Mouse (Mus musculus): ENCODE results near the gene Eng. TPM values are rescaled to one million over a fixed set of nuclear protein-coding genes. Genes with fewer than 3 reads are reported as not detected.

Eng gene
- polyA plus RNA-seq, 1 experiment from 2014 or later = 113 TPM

DNA sequence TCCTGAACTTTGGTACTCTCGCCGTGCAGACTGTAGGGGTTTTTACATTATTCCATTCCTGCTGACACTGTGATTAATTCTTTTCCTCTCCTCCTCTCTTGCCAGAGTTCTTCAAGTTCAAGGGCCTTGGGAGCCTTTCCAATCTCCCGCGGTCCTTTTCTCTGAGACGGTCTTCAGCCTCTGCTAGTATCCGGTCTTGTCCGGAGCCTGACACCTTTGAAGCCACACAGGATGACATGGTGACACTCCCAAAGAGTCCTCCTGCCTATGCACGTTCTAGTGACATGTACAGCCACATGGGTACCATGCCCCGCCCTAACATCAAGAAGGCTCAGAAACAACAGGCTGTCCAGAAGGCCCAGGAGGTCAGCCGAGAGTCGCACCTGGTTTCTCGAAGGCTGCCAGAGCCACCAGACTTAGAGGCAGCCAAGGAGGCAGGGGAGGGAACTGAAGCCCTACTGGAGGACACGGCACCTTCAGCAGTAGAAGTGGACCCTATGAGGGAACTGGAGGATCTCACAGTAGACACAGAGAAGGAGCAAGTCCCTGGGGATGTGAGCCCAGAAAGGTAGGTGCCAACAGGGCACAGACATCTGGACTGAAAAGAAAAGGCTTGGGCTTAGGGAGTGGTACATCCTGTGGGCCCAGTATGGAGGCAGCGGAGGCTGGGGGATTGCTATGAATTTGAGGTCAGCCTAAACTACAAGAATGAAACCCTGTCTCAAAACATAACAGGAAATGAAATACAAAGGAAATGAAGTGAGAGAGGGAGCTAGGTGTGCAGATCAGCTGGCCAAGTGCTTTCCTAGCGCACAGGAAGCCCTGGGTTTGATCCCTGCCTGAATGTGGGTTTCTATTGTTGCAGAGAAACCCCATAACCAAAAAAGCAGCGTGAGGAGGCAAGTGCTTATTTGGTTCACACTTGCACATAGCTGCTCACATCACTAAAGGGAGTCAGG, 78.7 kb downstream of the Eng start:
- Histone ChIP-seq H3K4me3 (ENCODE audit: low read depth, low read length) (no peak overlapping the region), H3K27me3 (ENCODE audit: control insufficient read depth, insufficient read depth, low read length) (no peaks in the 10 kb centered on the region), H3K9ac (ENCODE audit: low read depth, low read length) (no peak overlapping the region), H3K36me3 (ENCODE audit: control insufficient read depth, insufficient read depth, low read length) (no peaks in the 10 kb centered on the region), H3K27ac (ENCODE audit: low read depth, low read length) (no peak overlapping the region), H3K4me1 (ENCODE audit: control insufficient read depth, insufficient read depth, low read length) (peaks cover 12% of the 10 kb centered on the region), H3K4me2 (no peak overlapping the region), H3K9me3 (replicated peaks; ENCODE audit: control insufficient read depth, low read length) (no peaks in the 10 kb centered on the region)
- WGBS (ENCODE audit: insufficient replicate concordance) = 76% methylated on average over 16 of the region's 16 CpGs
- no peak for ATAC-seq (replicated peaks; ENCODE audit: insufficient number of reproducible peaks, low FRiP score, low TSS enrichment)

DNA sequence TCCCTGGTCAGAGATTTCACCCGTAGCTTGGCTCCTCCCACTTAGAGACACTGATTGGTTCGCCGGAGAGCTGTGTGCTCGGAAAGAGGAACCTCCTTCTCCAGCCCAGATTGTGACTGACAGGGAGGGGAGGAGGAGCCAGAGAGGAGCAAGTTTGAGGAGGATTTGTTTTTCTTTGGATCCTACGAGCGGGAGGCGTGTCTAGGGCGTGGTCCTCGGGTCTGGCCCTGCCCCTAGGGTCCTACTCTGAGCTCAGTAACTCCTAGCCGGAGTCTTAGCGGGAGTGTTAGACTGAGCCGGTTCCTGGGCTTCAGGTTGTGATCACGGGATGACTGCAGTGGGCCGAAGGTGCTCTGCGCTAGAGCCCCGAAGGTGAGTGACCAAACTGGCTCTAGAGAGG, 81.0 kb downstream of the Eng start:
- 1% methylated on average over 16 of the region's 16 CpGs for WGBS (ENCODE audit: insufficient replicate concordance)
- ATAC-seq (replicated peaks; ENCODE audit: insufficient number of reproducible peaks, low FRiP score, low TSS enrichment) = peak; percentile 91
- peak overlapping the region; percentile 57; the same call in 1 of the 2 replicates for H3K27ac ChIP-seq (ENCODE audit: low read depth, low read length)

DNA sequence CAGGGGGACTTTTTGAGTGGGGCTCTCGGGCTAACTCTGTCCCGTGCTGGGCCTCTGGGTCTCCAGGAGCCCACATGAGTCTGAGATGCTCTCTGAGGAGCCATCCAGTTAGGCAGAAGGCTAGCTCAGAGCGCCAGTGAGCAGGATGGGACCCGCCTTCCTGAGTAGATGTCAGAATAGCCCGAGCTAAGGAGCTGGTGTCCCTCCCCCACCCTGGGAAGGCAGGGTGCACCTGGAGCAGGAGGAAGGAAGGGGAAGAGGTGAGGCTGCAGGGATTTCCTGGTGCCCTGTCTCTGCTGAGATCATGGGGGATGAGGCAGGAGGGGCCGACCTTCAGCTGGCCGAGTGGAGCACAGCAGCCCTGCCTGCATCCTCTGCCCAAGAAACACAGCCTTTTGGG, 82.1 kb downstream of the Eng start:
- WGBS (ENCODE audit: insufficient replicate concordance) = 33% methylated on average over 7 of the region's 7 CpGs
- H3K9me3 ChIP-seq (replicated peaks; ENCODE audit: control insufficient read depth, low read length) = no peaks in the 10 kb centered on the region
- H3K27me3 ChIP-seq (ENCODE audit: control insufficient read depth, insufficient read depth, low read length) = no peaks in the 10 kb centered on the region
- H3K4me3 ChIP-seq (ENCODE audit: low read depth, low read length) = peak overlapping the region; percentile 43
- H3K4me2 ChIP-seq = peak overlapping the region; percentile 67
- H3K27ac ChIP-seq (ENCODE audit: low read depth, low read length) = peak overlapping the region; percentile 62
- H3K36me3 ChIP-seq (ENCODE audit: control insufficient read depth, insufficient read depth, low read length) = no peaks in the 10 kb centered on the region
- H3K9ac ChIP-seq (ENCODE audit: low read depth, low read length) = peak overlapping the region; percentile 65
- H3K4me1 ChIP-seq (ENCODE audit: control insufficient read depth, insufficient read depth, low read length) = peaks cover 10% of the 10 kb centered on the region; the same call in 1 of the 2 replicates
- no peak for ATAC-seq (replicated peaks; ENCODE audit: insufficient number of reproducible peaks, low FRiP score, low TSS enrichment)

More for the DNA sequence above, 81.0 kb downstream of the Eng start:
- peak overlapping the region; percentile 67 for H3K4me2 ChIP-seq
- H3K36me3 ChIP-seq (ENCODE audit: control insufficient read depth, insufficient read depth, low read length) = no peaks in the 10 kb centered on the region
- peaks cover 8% of the 10 kb centered on the region; the same call in 1 of the 2 replicates for H3K4me1 ChIP-seq (ENCODE audit: control insufficient read depth, insufficient read depth, low read length)
- H3K9me3 ChIP-seq (replicated peaks; ENCODE audit: control insufficient read depth, low read length) = no peaks in the 10 kb centered on the region
- peak overlapping the region; percentile 43 for H3K4me3 ChIP-seq (ENCODE audit: low read depth, low read length)
- H3K27me3 ChIP-seq (ENCODE audit: control insufficient read depth, insufficient read depth, low read length) = no peaks in the 10 kb centered on the region
- H3K9ac ChIP-seq (ENCODE audit: low read depth, low read length) = peak overlapping the region; percentile 65

DNA sequence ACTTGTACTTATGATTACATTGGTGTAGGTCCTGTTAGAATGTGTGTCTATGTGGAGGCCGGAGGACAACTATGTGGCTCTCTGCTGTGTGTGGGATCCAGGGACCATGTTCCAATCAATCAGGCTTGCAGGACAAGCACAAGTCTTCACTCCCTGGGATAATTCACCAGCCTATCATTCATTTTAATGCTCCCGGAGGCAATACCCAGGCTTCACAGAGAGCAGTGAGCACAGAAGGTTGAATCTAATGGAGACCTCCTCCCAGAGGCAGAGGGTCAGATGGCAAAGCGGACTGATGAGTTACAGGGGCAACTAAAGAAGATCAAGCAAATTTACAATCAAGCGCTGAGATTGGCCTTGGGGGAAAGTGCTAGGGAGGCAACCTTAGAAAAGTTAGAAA, 83.2 kb downstream of the Eng start:
- 63% methylated on average over 4 of the region's 4 CpGs for WGBS (ENCODE audit: insufficient replicate concordance)
- peak overlapping the region; percentile 79 for H3K27ac ChIP-seq (ENCODE audit: low read depth, low read length)
- ATAC-seq (replicated peaks; ENCODE audit: insufficient number of reproducible peaks, low FRiP score, low TSS enrichment) = no peak
- H3K4me1 ChIP-seq (ENCODE audit: control insufficient read depth, insufficient read depth, low read length) = peaks cover 15% of the 10 kb centered on the region
- no peaks in the 10 kb centered on the region for H3K36me3 ChIP-seq (ENCODE audit: control insufficient read depth, insufficient read depth, low read length)
- no peaks in the 10 kb centered on the region for H3K27me3 ChIP-seq (ENCODE audit: control insufficient read depth, insufficient read depth, low read length)
- H3K4me3 ChIP-seq (ENCODE audit: low read depth, low read length) = peak overlapping the region; percentile 14; the same call in 1 of the 2 replicates
- no peaks in the 10 kb centered on the region for H3K9me3 ChIP-seq (replicated peaks; ENCODE audit: control insufficient read depth, low read length)
- peak overlapping the region; percentile 67 for H3K4me2 ChIP-seq
- no peak overlapping the region for H3K9ac ChIP-seq (ENCODE audit: low read depth, low read length)

DNA sequence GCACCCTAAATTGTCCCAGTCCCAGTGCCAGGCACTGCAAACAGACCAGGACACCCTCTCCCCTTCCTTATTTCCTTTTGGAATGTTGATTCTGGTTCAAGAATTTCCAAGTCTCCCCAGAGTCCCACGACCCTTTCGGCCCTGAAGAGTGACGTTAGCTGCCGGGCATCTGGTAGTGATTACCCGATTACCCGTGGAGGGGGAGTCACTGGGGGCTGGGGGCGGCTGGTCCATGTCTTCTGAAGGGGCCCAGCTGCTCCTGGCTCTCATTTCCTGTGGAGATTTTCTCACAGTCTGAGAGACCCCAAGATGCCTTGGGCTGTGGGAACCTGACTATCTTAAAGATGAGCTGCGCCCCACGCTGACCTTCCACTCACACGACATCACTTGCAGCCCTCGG, 84.5 kb downstream of the Eng start:
- Histone ChIP-seq H3K27ac (ENCODE audit: low read depth, low read length) (peak overlapping the region; percentile 79), H3K4me1 (ENCODE audit: control insufficient read depth, insufficient read depth, low read length) (peaks cover 20% of the 10 kb centered on the region), H3K4me3 (ENCODE audit: low read depth, low read length) (peak overlapping the region; percentile 14; the same call in 1 of the 2 replicates), H3K36me3 (ENCODE audit: control insufficient read depth, insufficient read depth, low read length) (no peaks in the 10 kb centered on the region), H3K9ac (ENCODE audit: low read depth, low read length) (0 out of 2 replicates have a peak overlapping the region, but pooled peaks have one; percentile 43), H3K9me3 (replicated peaks; ENCODE audit: control insufficient read depth, low read length) (no peaks in the 10 kb centered on the region), H3K4me2 (peak overlapping the region; percentile 67), H3K27me3 (ENCODE audit: control insufficient read depth, insufficient read depth, low read length) (no peaks in the 10 kb centered on the region)
- WGBS (ENCODE audit: insufficient replicate concordance) = 17% methylated on average over 11 of the region's 11 CpGs
- no peak for ATAC-seq (replicated peaks; ENCODE audit: insufficient number of reproducible peaks, low FRiP score, low TSS enrichment)

DNA sequence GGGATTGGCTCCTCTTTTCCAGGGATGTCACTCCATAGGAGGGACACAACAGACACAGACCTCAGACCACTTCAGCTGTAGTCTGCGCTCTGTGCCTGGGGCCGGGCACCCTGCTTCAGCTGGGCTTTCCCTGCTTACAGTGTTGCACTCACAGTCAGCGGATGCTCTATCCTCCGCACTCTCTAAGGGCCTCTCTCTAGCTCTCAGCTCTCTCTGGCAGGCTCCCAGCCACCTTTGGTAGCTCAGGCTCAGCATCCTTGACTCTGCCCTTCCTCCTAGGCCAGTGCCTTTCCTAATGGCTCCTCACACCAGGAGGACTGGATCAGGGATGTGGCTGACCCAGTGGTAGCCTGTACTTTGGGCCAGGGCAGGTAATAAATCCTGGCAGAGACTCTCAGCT, 85.5 kb downstream of the Eng start:
- Histone ChIP-seq H3K9me3 (replicated peaks; ENCODE audit: control insufficient read depth, low read length) (no peaks in the 10 kb centered on the region), H3K4me1 (ENCODE audit: control insufficient read depth, insufficient read depth, low read length) (peaks cover 20% of the 10 kb centered on the region), H3K4me2 (peak overlapping the region; percentile 67; the same call in 1 of the 2 replicates), H3K9ac (ENCODE audit: low read depth, low read length) (no peak overlapping the region), H3K36me3 (ENCODE audit: control insufficient read depth, insufficient read depth, low read length) (no peaks in the 10 kb centered on the region), H3K27ac (ENCODE audit: low read depth, low read length) (peak overlapping the region; percentile 79), H3K27me3 (ENCODE audit: control insufficient read depth, insufficient read depth, low read length) (no peaks in the 10 kb centered on the region), H3K4me3 (ENCODE audit: low read depth, low read length) (no peak overlapping the region)
- 62% methylated on average over 4 of the region's 4 CpGs for WGBS (ENCODE audit: insufficient replicate concordance)
- ATAC-seq (replicated peaks; ENCODE audit: insufficient number of reproducible peaks, low FRiP score, low TSS enrichment) = no peak

MicroRNA genes within 50 kb of the gene (microRNA counts, 519-probe panel; counts per million panel counts)
- microRNA mmu-miR-1954 (32.2 counts per million), microRNA mmu-miR-2861 (32.2 counts per million)

Small RNA genes lying within 50 kb of the gene (microRNA-seq; reads per million reads assigned to microRNA genes)
- not detected for gene Gm47291 (ENCODE audit: borderline number of aligned reads)
- 0.27 reads per million for gene Mir1954 (ENCODE audit: borderline number of aligned reads)
- gene Mir2861 (ENCODE audit: borderline number of aligned reads) = not detected
- gene Mir3960 (ENCODE audit: borderline number of aligned reads) = not detected
- gene Mir8093 (ENCODE audit: borderline number of aligned reads) = 0.27 reads per million

Other genes starting within 250 kb of the Eng start
- 5.1 and 5.3 TPM in 2 replicates for gene Naif1, start 196.1 kb upstream of the Eng start, polyA plus RNA-seq (2014; fragmentation: Nextera tagmentation; extraction: Ambion mirVana)
- 7.9 and 8.5 TPM in 2 replicates for gene Slc25a25, start 195.2 kb upstream of the Eng start, polyA plus RNA-seq (2014; fragmentation: Nextera tagmentation; extraction: Ambion mirVana)
- 5.2 and 5.3 TPM in 2 replicates for gene Fam102a, start 111.3 kb upstream of the Eng start, polyA plus RNA-seq (2014; fragmentation: Nextera tagmentation; extraction: Ambion mirVana)
- 81.7 and 85.3 TPM in 2 replicates for gene Dpm2, start 75.7 kb upstream of the Eng start, polyA plus RNA-seq (2014; fragmentation: Nextera tagmentation; extraction: Ambion mirVana)
- gene Pip5kl1, start 71.8 kb upstream of the Eng start, polyA plus RNA-seq (2014; fragmentation: Nextera tagmentation; extraction: Ambion mirVana) = 0.31 and 0.51 TPM in 2 replicates
- 0.17 TPM in 1 of 2 replicates, not detected in the other for gene 9430097D07Rik, start 70.9 kb upstream of the Eng start, polyA plus RNA-seq (2014; fragmentation: Nextera tagmentation; extraction: Ambion mirVana)
- gene St6galnac4, start 59.5 kb upstream of the Eng start, polyA plus RNA-seq (2014; fragmentation: Nextera tagmentation; extraction: Ambion mirVana) = 32.9 and 40.9 TPM in 2 replicates
- gene St6galnac6, start 46.9 kb upstream of the Eng start, polyA plus RNA-seq (2014; fragmentation: Nextera tagmentation; extraction: Ambion mirVana) = 8.3 and 9.3 TPM in 2 replicates
- 212 and 221 TPM in 2 replicates for gene Ak1, start 24.8 kb upstream of the Eng start, polyA plus RNA-seq (2014; fragmentation: Nextera tagmentation; extraction: Ambion mirVana)
- gene Fpgs, start 57.5 kb downstream of the Eng start, polyA plus RNA-seq (2014; fragmentation: Nextera tagmentation; extraction: Ambion mirVana) = 14.5 and 15.3 TPM in 2 replicates
- 53.8 and 61.2 TPM in 2 replicates for gene Cdk9, start 66.5 kb downstream of the Eng start, polyA plus RNA-seq (2014; fragmentation: Nextera tagmentation; extraction: Ambion mirVana)
- gene Sh2d3c, start 74.5 kb downstream of the Eng start, polyA plus RNA-seq (2014; fragmentation: Nextera tagmentation; extraction: Ambion mirVana) = 26.4 and 29.1 TPM in 2 replicates
- gene 6330409D20Rik, start 94.4 kb downstream of the Eng start, polyA plus RNA-seq (2014; fragmentation: Nextera tagmentation; extraction: Ambion mirVana) = 0.32 and 0.46 TPM in 2 replicates
- gene Tor2a, start 110.6 kb downstream of the Eng start, polyA plus RNA-seq (2014; fragmentation: Nextera tagmentation; extraction: Ambion mirVana) = 39.8 and 46.6 TPM in 2 replicates
- gene Ttc16, start 129.0 kb downstream of the Eng start, polyA plus RNA-seq (2014; fragmentation: Nextera tagmentation; extraction: Ambion mirVana) = 0.08 and 0.27 TPM in 2 replicates
- 3.7 and 5.7 TPM in 2 replicates for gene Ptrh1, start 129.2 kb downstream of the Eng start, polyA plus RNA-seq (2014; fragmentation: Nextera tagmentation; extraction: Ambion mirVana)
- 0.57 and 0.84 TPM in 2 replicates for gene Cfap157, start 137.8 kb downstream of the Eng start, polyA plus RNA-seq (2014; fragmentation: Nextera tagmentation; extraction: Ambion mirVana)
- gene Stxbp1, start 200.7 kb downstream of the Eng start, polyA plus RNA-seq (2014; fragmentation: Nextera tagmentation; extraction: Ambion mirVana) = 20.6 and 26.1 TPM in 2 replicates
- 21.5 and 24.2 TPM in 2 replicates for gene Fam129b, start 229.5 kb downstream of the Eng start, polyA plus RNA-seq (2014; fragmentation: Nextera tagmentation; extraction: Ambion mirVana)